ENCODE assay signal across 15 mouse cellular contexts in the genomic region with DNA sequence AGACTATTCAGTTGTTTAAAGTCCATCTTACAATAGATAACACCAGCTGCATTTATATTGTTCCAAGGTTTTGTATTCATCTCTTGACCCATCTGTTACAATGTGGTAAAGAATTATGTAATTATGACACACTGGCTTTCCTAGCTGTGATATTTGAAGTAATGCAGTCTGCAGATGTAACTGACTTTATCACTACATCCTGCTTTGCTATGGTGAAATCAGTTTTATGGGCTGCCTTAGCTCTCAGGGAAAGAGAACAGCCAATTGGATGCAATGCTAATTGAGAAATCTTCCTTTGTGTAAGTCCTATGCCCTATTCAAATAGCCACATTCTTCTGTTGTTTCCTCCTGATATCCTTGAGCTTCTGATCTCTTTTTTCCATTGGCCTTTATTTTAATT.
A peak's percentile ranks its signal among the peaks of the same experiment; 100 is the strongest.
DNase-seq lines count a peak whose midpoint lies in the region; ATAC-seq lines count a peak whose summit lies in the region.
"Had no signal": no experiment of that assay in that cellular context is flagged by ENCODE, and none has a peak within 500 bp of the region (broad histone marks: within the 10 kb centered on the region; RNA-seq: fewer than 3 reads in every experiment).

No protein-coding gene starts in this region.

- peak; percentile 100 for ATAC-seq in granulocyte monocyte progenitor cell, adult 5-6 weeks (replicated peaks; ENCODE audit: poor library complexity, severe bottlenecking)
- ATAC-seq in activated CD4-positive, CD25-positive, alpha-beta regulatory T cell, adult 4 months, result no peak
- ATAC-seq: forebrain, embryonic 15.5 days had no signal

- DNase-seq in 3T3-L1 (ENCODE audit: low read depth, low spot score), result peak; percentile 6
- DNase-seq in 416B (ENCODE audit: low read depth), result peak; percentile 15
- DNase-seq in spleen, adult 18-20 months, result no peak
- DNase-seq in testis, postnatal 14 days (ENCODE audit: low spot score), result no peak
- DNase-seq: adrenal gland, adult 8-10 months; adrenal gland, postnatal 25 days; B cell, adult 2 months; cerebellum, adult 18-20 months; cerebellum, adult 9-10 months; cerebellum, postnatal 14 days; gastrocnemius, postnatal 25 days; heart, adult 11 months had no signal

Comparison
In these comparisons a context has a peak if more than half of its experiments do, and no peak if none do; other contexts are left out.
1. DNase-seq: peak in 3T3-L1 (single experiment) and 416B (single experiment); none in spleen, adult 18-20 months (0 of 2) and testis, postnatal 14 days (single experiment).